Mouse (Mus musculus) thymus, adult 2 months (tissue): ENCODE measurements around the gene Prdm11.

ENCODE experiments used
- CTCF ChIP-seq: fragments of 200-500 bp; IDR thresholded peaks from 2 replicates; pipeline ENCODE4 v1.5.1; 2012; ENCODE audit warnings: mild to moderate bottlenecking, control low read depth, low read length, moderate library complexity, borderline replicate concordance; ENCODE audit not compliant: control insufficient read depth, poor library complexity, insufficient read depth; ENCODE audit errors: extremely low read depth
- POLR2A ChIP-seq: fragments of 200-500 bp; IDR thresholded peaks from 2 replicates; pipeline ENCODE4 v1.6.1; 2012; ENCODE audit warnings: mild to moderate bottlenecking, low read length, control low read depth, moderate library complexity; ENCODE audit not compliant: control insufficient read depth, poor library complexity, insufficient read depth; ENCODE audit errors: extremely low read depth

DNA sequence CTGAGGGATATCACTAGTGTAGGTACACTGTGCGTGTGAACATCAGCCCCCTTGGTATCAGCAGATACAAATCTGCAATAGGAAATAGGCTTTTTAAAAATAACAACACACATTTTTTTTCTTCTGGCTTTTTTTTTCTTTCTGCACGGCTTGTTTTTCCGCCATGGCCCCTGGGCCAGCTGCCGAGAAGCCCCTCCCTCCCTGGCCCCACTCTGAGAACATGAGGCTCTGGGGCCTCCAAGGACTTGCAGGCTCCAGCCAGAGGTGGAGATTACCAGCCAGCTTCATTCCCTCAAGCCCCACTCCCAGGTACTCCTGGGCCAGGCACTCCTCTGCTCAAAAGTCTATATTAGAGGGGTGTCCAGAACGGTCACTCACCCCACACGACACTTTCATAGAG, 4.5 kb downstream of the Prdm11 start:
- TF ChIP-seq POLR2A (no peak), CTCF (no peak)
